Mouse (Mus musculus): ENCODE results near the gene Dusp10. TPM values are rescaled to one million over a fixed set of nuclear protein-coding genes. Genes with fewer than 3 reads are reported as not detected.

The Dusp10 gene
- polyA plus RNA-seq, 1 experiment from 2014 or later = 4.9 TPM

DNA sequence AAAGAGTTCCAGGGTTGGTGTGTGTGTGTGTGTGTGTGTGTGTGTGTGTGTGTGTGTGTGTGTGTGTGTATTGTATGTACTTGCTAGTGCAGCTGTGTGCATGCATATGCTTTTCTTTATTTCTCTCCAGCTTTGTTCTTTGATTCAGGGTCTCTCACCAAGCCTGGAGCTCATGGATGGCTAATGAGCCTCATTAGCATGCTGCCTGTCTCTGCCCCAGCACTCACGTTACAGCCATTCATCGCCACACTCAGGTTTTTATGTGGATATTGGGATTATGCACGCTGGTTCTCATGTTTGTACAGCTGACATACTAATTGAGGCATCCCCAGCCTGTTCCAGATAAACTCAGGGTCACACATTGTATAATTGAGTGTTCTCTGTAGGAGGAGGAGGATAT, 81.8 kb downstream of the Dusp10 start:
- H3K27ac ChIP-seq = no peak overlapping the region
- no peaks in the 10 kb centered on the region for H3K9me3 ChIP-seq
- no peaks in the 10 kb centered on the region for H3K4me1 ChIP-seq
- no peaks in the 10 kb centered on the region for H3K36me3 ChIP-seq (replicated peaks)
- H3K9ac ChIP-seq = no peak overlapping the region
- H3K27me3 ChIP-seq (replicated peaks) = no peaks in the 10 kb centered on the region
- no peak for ATAC-seq (replicated peaks)
- no peak overlapping the region for H3K4me2 ChIP-seq
- 22% methylated on average over 3 of the region's 3 CpGs for WGBS
- no peak overlapping the region for H3K4me3 ChIP-seq

DNA sequence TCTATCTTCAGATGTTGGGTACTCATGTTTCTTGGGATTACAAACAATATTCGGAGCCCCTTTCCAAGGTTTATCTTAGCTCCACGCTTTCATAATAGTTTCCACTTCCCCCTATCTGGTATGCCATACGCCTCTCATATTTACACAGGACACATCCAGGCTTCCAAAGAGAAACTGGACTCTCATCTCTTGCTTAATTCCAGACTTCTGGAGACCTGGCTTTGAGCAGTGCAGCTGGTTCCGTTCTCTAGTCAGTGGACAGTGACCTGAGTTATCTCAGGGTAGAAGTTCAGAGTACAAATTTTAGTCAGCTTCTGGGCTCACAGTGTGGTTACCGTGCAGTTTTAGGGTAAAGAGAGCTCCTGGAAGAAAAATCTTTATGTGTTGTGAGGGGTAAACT, 87.3 kb downstream of the Dusp10 start:
- no peak overlapping the region for H3K4me2 ChIP-seq
- H3K27ac ChIP-seq = no peak overlapping the region
- H3K4me3 ChIP-seq = no peak overlapping the region
- ATAC-seq (replicated peaks) = no peak
- WGBS = 92% methylated on average over 5 of the region's 5 CpGs
- no peak overlapping the region for H3K9ac ChIP-seq
- no peaks in the 10 kb centered on the region for H3K36me3 ChIP-seq (replicated peaks)
- H3K27me3 ChIP-seq (replicated peaks) = no peaks in the 10 kb centered on the region
- no peaks in the 10 kb centered on the region for H3K4me1 ChIP-seq
- no peaks in the 10 kb centered on the region for H3K9me3 ChIP-seq

DNA sequence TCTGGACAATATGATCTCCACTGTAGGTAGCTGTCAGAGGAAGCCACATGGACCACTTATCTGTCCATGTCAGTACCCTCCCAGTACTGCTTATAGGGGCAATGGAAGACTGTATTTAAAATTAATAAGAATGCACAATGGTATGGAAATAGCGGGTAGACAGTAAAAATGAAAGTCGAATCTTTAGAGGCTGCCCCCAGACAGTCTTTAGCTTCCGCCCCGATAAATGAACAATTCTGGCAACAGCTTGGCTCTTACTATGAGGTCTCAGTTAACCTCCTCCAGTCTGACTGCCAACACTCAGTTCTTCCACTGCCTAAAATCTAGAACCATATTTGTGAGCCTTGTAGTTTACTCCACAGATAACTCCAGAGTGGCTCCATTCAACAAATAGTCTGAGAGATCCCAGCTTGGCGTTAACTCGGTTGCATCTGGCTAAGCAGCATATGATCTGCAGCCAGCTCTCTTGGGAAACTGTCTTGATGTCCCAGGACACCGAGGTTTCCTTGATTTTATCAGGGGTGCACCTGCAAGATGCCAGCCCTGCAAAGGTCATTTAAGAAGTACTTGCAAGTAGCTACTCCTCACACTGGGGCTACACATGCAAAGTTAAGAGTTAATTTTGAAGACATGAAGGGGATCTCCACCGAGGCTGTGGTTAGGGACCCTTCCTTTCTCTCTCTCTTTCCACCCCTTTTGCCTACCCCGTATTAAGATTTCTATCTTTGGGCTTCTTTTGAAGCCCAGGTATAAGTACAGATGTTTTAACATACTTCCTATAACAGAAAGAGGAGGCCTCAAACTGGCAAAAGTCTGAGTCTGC, 88.0 kb downstream of the Dusp10 start:
- no peak for ATAC-seq (replicated peaks)
- WGBS = 91% methylated on average over 9 of the region's 9 CpGs
- no peaks in the 10 kb centered on the region for H3K9me3 ChIP-seq
- no peak overlapping the region for H3K4me2 ChIP-seq
- H3K27me3 ChIP-seq (replicated peaks) = no peaks in the 10 kb centered on the region
- H3K36me3 ChIP-seq (replicated peaks) = no peaks in the 10 kb centered on the region
- H3K9ac ChIP-seq = no peak overlapping the region
- no peak overlapping the region for H3K27ac ChIP-seq
- H3K4me1 ChIP-seq = no peaks in the 10 kb centered on the region
- no peak overlapping the region for H3K4me3 ChIP-seq

DNA sequence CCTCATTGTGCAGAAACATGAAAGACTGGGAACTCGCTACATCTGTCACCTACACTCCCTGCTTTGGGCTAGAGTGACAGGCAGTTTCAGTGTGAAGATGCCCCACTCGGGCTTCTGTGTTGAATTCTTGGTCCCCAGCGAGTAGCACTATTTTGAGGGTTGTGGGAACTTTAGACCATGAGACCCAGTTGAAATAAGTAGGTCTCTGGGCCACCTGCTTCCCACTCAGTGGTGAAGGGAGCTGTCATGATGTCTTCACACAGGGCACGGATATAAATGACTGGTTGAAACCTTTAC, 88.6 kb downstream of the Dusp10 start:
- no peak for ATAC-seq (replicated peaks)
- Histone ChIP-seq H3K9me3 (no peaks in the 10 kb centered on the region), H3K27ac (no peak overlapping the region), H3K9ac (no peak overlapping the region), H3K4me2 (no peak overlapping the region), H3K27me3 (replicated peaks) (no peaks in the 10 kb centered on the region), H3K4me3 (no peak overlapping the region), H3K4me1 (no peaks in the 10 kb centered on the region), H3K36me3 (replicated peaks) (no peaks in the 10 kb centered on the region)
- WGBS = 76% methylated on average over 4 of the region's 4 CpGs

DNA sequence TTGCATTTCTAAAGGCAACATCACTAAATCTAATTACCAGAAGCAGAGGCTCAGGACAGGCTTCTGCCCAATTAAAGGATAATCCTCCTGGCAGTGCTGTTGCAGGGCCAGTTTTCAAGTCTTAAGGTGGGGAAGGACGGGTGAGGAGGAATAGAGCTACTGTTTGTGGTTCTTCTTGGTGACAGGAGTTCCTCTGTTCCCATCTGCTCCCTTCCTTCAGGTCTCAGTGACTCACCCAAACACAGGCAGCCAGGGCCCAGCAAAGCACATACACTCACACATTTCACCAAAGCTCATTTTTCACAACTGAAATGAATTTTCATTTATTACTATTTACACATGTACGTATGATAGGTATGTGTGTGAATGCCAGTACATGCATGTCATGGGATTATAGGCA, 93.7 kb downstream of the Dusp10 start:
- WGBS = 64% methylated on average over 2 of the region's 2 CpGs
- no peak overlapping the region for H3K9ac ChIP-seq
- ATAC-seq (replicated peaks) = no peak
- H3K4me2 ChIP-seq = no peak overlapping the region
- H3K9me3 ChIP-seq = no peaks in the 10 kb centered on the region
- no peaks in the 10 kb centered on the region for H3K27me3 ChIP-seq (replicated peaks)
- no peaks in the 10 kb centered on the region for H3K36me3 ChIP-seq (replicated peaks)
- no peak overlapping the region for H3K27ac ChIP-seq
- H3K4me1 ChIP-seq = no peaks in the 10 kb centered on the region
- no peak overlapping the region for H3K4me3 ChIP-seq

DNA sequence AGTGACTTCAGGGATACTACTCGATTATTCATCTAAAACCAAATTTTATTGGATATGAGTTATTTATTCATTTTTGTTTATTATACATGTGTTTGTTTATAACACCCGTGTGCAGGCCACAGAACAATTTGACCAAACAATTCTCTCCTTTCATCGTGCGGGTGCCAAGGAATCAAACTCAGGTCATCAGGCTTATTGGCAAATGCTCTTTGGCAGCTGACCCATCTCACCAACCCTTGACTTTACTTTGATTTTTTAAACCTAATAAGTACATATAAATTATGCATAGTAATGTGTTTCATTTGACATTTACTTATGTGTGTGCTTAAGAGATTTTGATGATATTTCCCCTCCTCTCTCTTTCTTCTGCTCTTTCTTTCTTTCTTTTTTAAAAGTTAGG, 94.3 kb downstream of the Dusp10 start:
- WGBS = 85% methylated on average over 4 of the region's 4 CpGs
- H3K36me3 ChIP-seq (replicated peaks) = no peaks in the 10 kb centered on the region
- H3K27ac ChIP-seq = no peak overlapping the region
- no peaks in the 10 kb centered on the region for H3K4me1 ChIP-seq
- no peak overlapping the region for H3K9ac ChIP-seq
- no peak overlapping the region for H3K4me3 ChIP-seq
- no peak for ATAC-seq (replicated peaks)
- H3K4me2 ChIP-seq = no peak overlapping the region
- no peaks in the 10 kb centered on the region for H3K27me3 ChIP-seq (replicated peaks)
- no peaks in the 10 kb centered on the region for H3K9me3 ChIP-seq

DNA sequence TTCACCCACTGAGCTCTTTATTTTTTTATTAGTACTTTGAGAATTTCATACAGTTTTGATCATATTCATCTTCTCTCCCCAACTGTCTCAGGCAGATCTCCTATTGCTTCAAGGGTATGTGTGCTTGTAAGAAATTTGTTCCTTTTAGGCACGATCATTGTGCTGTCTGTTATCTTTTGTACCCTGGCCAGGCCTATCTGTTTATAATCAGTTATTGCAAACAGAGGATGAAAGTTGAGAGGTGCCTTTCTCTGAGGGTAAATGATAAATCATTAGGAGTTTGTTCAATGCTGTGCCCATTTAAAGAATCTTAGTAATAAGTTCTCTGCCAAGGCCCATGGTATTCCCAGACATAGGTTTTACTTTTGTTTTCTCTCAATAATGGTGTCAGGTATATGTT, 95.2 kb downstream of the Dusp10 start:
- no peaks in the 10 kb centered on the region for H3K27me3 ChIP-seq (replicated peaks)
- no peaks in the 10 kb centered on the region for H3K9me3 ChIP-seq
- H3K4me3 ChIP-seq = no peak overlapping the region
- H3K36me3 ChIP-seq (replicated peaks) = no peaks in the 10 kb centered on the region
- no peak for ATAC-seq (replicated peaks)
- WGBS = 88% methylated on average over 1 of the region's 1 CpGs
- H3K27ac ChIP-seq = no peak overlapping the region
- H3K4me1 ChIP-seq = no peaks in the 10 kb centered on the region
- no peak overlapping the region for H3K4me2 ChIP-seq
- no peak overlapping the region for H3K9ac ChIP-seq

DNA sequence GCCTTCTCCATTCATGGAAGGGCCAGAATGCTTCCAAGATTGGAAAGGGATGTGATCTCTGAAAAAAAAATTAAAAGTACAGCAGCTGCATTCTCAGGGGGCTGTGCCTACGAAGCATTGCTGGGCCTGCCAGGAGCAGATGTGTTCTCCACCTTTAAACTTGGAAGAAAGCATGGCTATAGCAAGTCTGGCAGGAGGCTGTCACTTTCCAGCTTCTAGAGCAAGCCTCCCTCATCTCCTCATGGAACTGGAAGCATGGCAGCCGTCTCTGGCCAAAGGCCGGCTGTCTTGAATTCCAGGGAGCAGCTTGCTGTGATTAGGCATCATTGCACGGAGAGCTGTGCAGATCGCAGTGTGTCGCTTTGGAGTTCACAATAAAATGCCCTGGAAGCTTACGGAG, 104.5 kb downstream of the Dusp10 start:
- Histone ChIP-seq H3K4me3 (no peak overlapping the region), H3K27ac (no peak overlapping the region), H3K4me2 (no peak overlapping the region), H3K36me3 (replicated peaks) (no peaks in the 10 kb centered on the region), H3K27me3 (replicated peaks) (no peaks in the 10 kb centered on the region), H3K9me3 (no peaks in the 10 kb centered on the region), H3K4me1 (no peaks in the 10 kb centered on the region), H3K9ac (no peak overlapping the region)
- ATAC-seq (replicated peaks) = no peak
- WGBS = 82% methylated on average over 7 of the region's 7 CpGs

DNA sequence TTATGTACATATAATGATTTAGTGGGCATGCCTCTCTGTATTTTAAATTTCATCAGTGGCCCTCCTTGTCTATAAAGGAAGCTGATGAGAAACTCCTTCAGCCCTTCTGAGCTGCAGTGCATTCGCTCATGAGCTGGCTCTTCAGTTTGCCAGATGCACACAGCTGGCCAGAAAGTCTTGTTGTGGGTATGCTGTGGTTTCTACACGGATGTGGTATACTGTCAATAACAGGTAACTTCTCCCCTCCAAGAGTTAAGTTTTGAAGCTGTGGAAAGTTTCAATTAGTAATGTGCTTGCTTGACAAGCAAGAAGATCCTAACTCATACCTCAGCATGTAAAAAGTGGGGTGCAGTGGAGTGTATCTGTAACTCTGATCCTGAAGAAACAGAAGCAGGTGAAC, 104.9 kb downstream of the Dusp10 start:
- H3K9ac ChIP-seq = no peak overlapping the region
- 82% methylated on average over 2 of the region's 2 CpGs for WGBS
- H3K4me3 ChIP-seq = no peak overlapping the region
- H3K27ac ChIP-seq = no peak overlapping the region
- no peaks in the 10 kb centered on the region for H3K27me3 ChIP-seq (replicated peaks)
- H3K9me3 ChIP-seq = no peaks in the 10 kb centered on the region
- ATAC-seq (replicated peaks) = no peak
- H3K4me1 ChIP-seq = no peaks in the 10 kb centered on the region
- H3K4me2 ChIP-seq = no peak overlapping the region
- no peaks in the 10 kb centered on the region for H3K36me3 ChIP-seq (replicated peaks)

DNA sequence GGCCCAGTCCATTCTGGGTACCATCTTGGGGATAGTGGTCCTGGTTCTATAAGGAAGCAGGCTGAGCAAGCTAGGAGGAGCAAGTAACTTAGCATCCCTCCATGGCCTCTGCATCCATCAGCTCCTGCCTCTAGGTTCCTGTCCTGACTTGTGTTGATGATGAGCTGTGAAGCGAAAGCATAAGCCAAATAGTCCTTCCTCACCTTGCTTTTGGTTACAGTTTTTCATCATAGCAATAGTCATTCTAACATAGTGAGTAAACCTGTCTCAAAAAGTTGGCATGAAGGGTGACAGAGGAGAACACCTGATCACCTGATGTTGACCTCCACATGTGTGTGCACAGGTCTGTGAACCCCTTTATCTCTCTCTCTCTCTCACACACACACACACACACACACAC, 105.5 kb downstream of the Dusp10 start:
- WGBS = 97% methylated on average over 1 of the region's 1 CpGs
- no peaks in the 10 kb centered on the region for H3K36me3 ChIP-seq (replicated peaks)
- no peak overlapping the region for H3K4me3 ChIP-seq
- ATAC-seq (replicated peaks) = no peak
- H3K4me1 ChIP-seq = no peaks in the 10 kb centered on the region
- no peak overlapping the region for H3K9ac ChIP-seq
- no peaks in the 10 kb centered on the region for H3K9me3 ChIP-seq
- no peaks in the 10 kb centered on the region for H3K27me3 ChIP-seq (replicated peaks)
- no peak overlapping the region for H3K4me2 ChIP-seq
- no peak overlapping the region for H3K27ac ChIP-seq

Other genes with a start within 250 kb of the Dusp10 start
- gene 1700056E22Rik, start 21.0 kb downstream of the Dusp10 start, polyA plus RNA-seq (2015; fragmentation: Nextera tagmentation; extraction: Ambion mirVana) = 0.84 and 1.2 TPM in 2 replicates